Mouse (Mus musculus) cerebellum, adult 2 months (tissue): ENCODE results near the gene Lrwd1.

Experiments
- CTCF ChIP-seq: fragments of 200-500 bp; IDR thresholded peaks from 2 replicates; pipeline ENCODE4 v1.5.1; 2011; ENCODE audit warnings: low read depth, mild to moderate bottlenecking, control low read depth, low read length, moderate library complexity, borderline replicate concordance; ENCODE audit not compliant: insufficient read depth
- POLR2A ChIP-seq: fragments of 200-500 bp; IDR thresholded peaks from 2 replicates; pipeline ENCODE4 v1.6.1; 2011; ENCODE audit warnings: low read length, control low read depth, borderline replicate concordance; ENCODE audit not compliant: insufficient read depth

DNA sequence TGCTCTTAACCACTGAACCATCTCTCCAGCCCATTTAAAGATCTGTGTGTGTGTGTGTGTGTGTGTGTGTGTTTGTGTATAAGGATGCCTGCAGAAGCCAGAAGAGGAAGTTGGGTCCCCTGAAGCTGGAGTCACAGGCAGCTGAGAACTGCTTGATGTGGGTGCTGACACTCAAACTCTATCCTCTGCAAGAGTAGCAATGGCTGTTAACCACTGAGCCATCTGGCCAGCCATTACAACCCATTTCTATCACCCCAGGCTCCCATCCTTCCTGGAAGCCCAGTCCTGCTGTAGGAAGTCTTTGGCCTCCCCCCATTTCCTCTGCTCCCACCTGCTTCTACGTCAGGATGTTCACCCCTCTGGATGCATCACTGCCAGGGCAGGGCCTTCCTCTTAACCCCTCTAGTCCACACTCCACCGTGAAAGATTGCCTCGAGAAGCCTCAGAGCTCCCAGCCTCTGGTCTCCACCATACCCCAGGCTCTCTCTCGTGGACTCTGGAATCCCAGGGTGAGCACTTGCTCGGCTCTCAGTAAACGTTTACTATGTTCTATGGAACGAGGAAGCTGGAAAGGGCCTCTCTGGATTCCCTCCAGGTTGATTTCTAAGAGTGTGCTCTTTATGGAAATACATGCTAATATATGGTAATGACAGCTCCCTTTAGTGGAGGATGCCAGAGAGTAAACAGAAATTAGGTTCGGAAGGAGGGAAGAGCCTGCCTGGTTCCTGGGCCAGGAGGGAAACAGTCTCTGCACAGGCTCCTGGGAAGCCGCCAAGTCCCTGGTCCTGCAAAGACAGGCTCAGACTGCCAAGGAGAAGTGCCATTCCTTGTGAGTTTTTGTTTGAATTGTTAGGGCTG lies 38.0 kb upstream of the Lrwd1 start:
- TF ChIP-seq POLR2A (no peak), CTCF (no peak)
